In genomic region chr8:112809382-112809781, GRCm38 (mm10) we compare ENCODE assay signal across 32 mouse cellular contexts.
DNase-seq lines count a peak whose midpoint lies in the region; ATAC-seq and TF ChIP-seq lines count a peak whose summit lies in the region.
"Had no signal": no experiment of that assay in that cellular context is flagged by ENCODE, and none has a peak within 500 bp of the region (broad histone marks: within the 10 kb centered on the region; RNA-seq: fewer than 3 reads in every experiment).

No protein-coding gene starts in this region.

- DNase-seq in forebrain, postnatal 0 days, result peak; percentile 64
- no peak for DNase-seq in forebrain, embryonic 11.5 days (ENCODE audit: low spot score)
- DNase-seq in layer of hippocampus, adult 9-11 months, result peak; percentile 26
- DNase-seq in layer of hippocampus, postnatal 10 days (ENCODE audit: low spot score in 2 of 2), result no peak
- DNase-seq in brain, adult 2 months (ENCODE audit: low read depth, low spot score), result peak; percentile 71
- no peak for DNase-seq in gastrocnemius, adult 8-10 months (ENCODE audit: low spot score in 2 of 2)
- no peak for DNase-seq in spleen, postnatal 36 days (ENCODE audit: low spot score in 2 of 2)
- DNase-seq: adrenal gland, adult 2 months; adrenal gland, postnatal 36 days; cerebellum, adult 11-12 months; cerebellum, adult 9-11 months; gastrocnemius, postnatal 25 days; heart, adult 18-20 months; heart, postnatal 4 days; kidney, adult 18-20 months; kidney, postnatal 36 days; liver; lung, adult 2 months; lung, postnatal 10 days; right cerebral cortex, postnatal 4 days; thymus, postnatal 4 days had no signal

- WGBS in forebrain, postnatal 0 days, result 43% methylated on average over 5 of the region's 6 CpGs
- WGBS in forebrain, embryonic 11.5 days, result 60% methylated on average over 6 of the region's 6 CpGs

- no peak overlapping the region for H3K4me3 ChIP-seq in forebrain, postnatal 0 days (ENCODE audit: low read depth, low read length)
- no peak overlapping the region for H3K4me3 ChIP-seq in forebrain, embryonic 11.5 days (ENCODE audit: low read depth, low read length)
- H3K4me3 ChIP-seq: erythroblast, embryonic 14.5 days; forebrain, embryonic 12.5 days; kidney, embryonic 15.5 days had no signal

- no peak for TF ChIP-seq CTCF in forebrain, postnatal 0 days (IDR thresholded peaks at IDR 0.05; ENCODE audit: low read depth)

- H3K4me2 ChIP-seq in forebrain, postnatal 0 days (ENCODE audit: low read depth), result no peak overlapping the region
- no peak overlapping the region for H3K4me2 ChIP-seq in forebrain, embryonic 11.5 days (ENCODE audit: low read depth, low read length, severe bottlenecking)
- H3K4me2 ChIP-seq: forebrain, embryonic 12.5 days; heart, embryonic 11.5 days; hindbrain, embryonic 14.5 days; kidney, embryonic 15.5 days had no signal

- H3K36me3 ChIP-seq in forebrain, postnatal 0 days (ENCODE audit: insufficient read depth), result no peaks in the 10 kb centered on the region
- H3K36me3 ChIP-seq in forebrain, embryonic 11.5 days (ENCODE audit: control insufficient read depth, insufficient read depth, low read length), result no peaks in the 10 kb centered on the region
- H3K36me3 ChIP-seq: forebrain, embryonic 12.5 days; kidney, embryonic 15.5 days had no signal

- no peak; the same call in 1 of the 2 replicates for ATAC-seq in forebrain, postnatal 0 days
- no peak for ATAC-seq in forebrain, embryonic 11.5 days (replicated peaks; ENCODE audit: low FRiP score)
- ATAC-seq: activated CD4-positive, CD25-positive, alpha-beta regulatory T cell, adult 4 months; CD4-positive, CD25-positive, alpha-beta regulatory T cell, adult 4 months; inflammation-experienced regulatory T-cells, adult 6 months; midbrain, embryonic 16.5 days had no signal

- no peaks in the 10 kb centered on the region for H3K9me3 ChIP-seq in forebrain, postnatal 0 days (ENCODE audit: low read length)
- no peaks in the 10 kb centered on the region for H3K9me3 ChIP-seq in forebrain, embryonic 11.5 days (ENCODE audit: control insufficient read depth, low read length)
- H3K9me3 ChIP-seq: forebrain, embryonic 12.5 days; kidney, embryonic 15.5 days had no signal

- H3K4me1 ChIP-seq in forebrain, postnatal 0 days (ENCODE audit: insufficient read depth), result no peaks in the 10 kb centered on the region
- no peaks in the 10 kb centered on the region for H3K4me1 ChIP-seq in forebrain, embryonic 11.5 days (replicated peaks; ENCODE audit: control insufficient read depth, insufficient read depth, low read length)
- H3K4me1 ChIP-seq: forebrain, embryonic 12.5 days; kidney, embryonic 15.5 days had no signal

- no peak overlapping the region for H3K27ac ChIP-seq in forebrain, postnatal 0 days (ENCODE audit: low read depth, low read length)
- H3K27ac ChIP-seq in forebrain, embryonic 11.5 days (ENCODE audit: low read depth, low read length), result no peak overlapping the region
- H3K27ac ChIP-seq: forebrain, embryonic 12.5 days; hindbrain, embryonic 14.5 days; kidney, embryonic 15.5 days; liver, embryonic 14.5 days; macrophage had no signal

- H3K9ac ChIP-seq in forebrain, postnatal 0 days, result no peak overlapping the region
- H3K9ac ChIP-seq in forebrain, embryonic 11.5 days (ENCODE audit: low read length), result no peak overlapping the region
- H3K9ac ChIP-seq: forebrain, embryonic 12.5 days; hindbrain, embryonic 14.5 days; kidney, embryonic 15.5 days; liver, embryonic 14.5 days had no signal

- H3K27me3 ChIP-seq in forebrain, postnatal 0 days (ENCODE audit: insufficient read depth, low read length), result no peaks in the 10 kb centered on the region
- no peaks in the 10 kb centered on the region for H3K27me3 ChIP-seq in forebrain, embryonic 11.5 days (ENCODE audit: control insufficient read depth, insufficient read depth, low read length)
- H3K27me3 ChIP-seq: forebrain, embryonic 12.5 days; kidney, embryonic 15.5 days had no signal

Comparison
In these comparisons a context has a peak if more than half of its experiments do, and no peak if none do; other contexts are left out.
1. DNase-seq: peak in forebrain, postnatal 0 days (single experiment), layer of hippocampus, adult 9-11 months (single experiment) and brain, adult 2 months (single experiment); none in forebrain, embryonic 11.5 days (single experiment), layer of hippocampus, postnatal 10 days (0 of 2), gastrocnemius, adult 8-10 months (0 of 2) and spleen, postnatal 36 days (0 of 2).